Mouse (Mus musculus): ENCODE results near the gene Sdccag8.

- no peak for TF ChIP-seq POLR2A (IDR thresholded peaks at IDR 0.05; ENCODE audit: borderline replicate concordance, extremely low read depth, low read depth, low read length)
- TF ChIP-seq CTCF (IDR thresholded peaks at IDR 0.05; ENCODE audit: insufficient read depth, low read length) = no peak
Observed at GRCm38 (mm10) chr1:177007405-177007804, 192.9 kb downstream of the Sdccag8 start.
